Mouse (Mus musculus): ENCODE data around the gene Aco1. TPM values are rescaled to one million over a fixed set of nuclear protein-coding genes. Genes with fewer than 3 reads are reported as not detected.

Aco1 gene
- polyA plus RNA-seq, 1 experiment from 2014 or later, result 48.0 TPM

DNA sequence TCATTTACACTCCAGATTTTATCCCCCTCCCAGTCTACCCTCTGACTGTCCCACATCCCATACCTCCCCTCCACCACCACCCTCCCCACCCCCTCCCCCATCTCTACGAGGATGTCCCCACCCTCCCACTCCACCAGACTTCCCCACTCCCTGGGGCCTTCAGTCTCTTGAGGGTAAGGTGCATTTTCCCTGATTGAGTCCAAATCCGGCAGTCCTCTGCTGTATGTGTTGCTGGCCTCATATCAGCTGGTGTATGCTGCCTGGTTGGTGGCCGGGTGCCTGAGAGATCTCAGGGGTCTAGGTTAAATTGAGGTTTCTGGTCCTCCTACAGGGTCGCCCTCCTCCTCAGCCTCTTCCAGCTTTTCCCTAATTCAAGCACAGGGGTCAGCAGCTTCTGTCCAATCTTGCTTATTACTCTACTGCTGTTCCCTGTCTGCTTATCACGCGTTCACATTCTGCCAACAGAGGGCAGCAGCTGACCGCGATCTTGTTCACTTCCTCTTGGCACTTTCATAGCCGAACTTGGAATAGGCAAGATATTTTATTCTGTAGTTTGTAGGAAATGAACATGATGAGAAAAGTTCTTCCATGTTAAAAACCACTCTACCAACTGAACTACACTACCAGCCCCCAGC is 8.3 kb upstream of the Aco1 start:
- Histone ChIP-seq H3K4me3 (ENCODE audit: low read depth, low read length) (no peak overlapping the region), H3K9me3 (ENCODE audit: control insufficient read depth, low read length) (no peaks in the 10 kb centered on the region), H3K27me3 (replicated peaks; ENCODE audit: control insufficient read depth, insufficient read depth, low read length) (no peaks in the 10 kb centered on the region), H3K36me3 (ENCODE audit: control insufficient read depth, insufficient read depth, low read length) (no peaks in the 10 kb centered on the region), H3K9ac (ENCODE audit: low read depth, low read length) (no peak overlapping the region), H3K4me1 (ENCODE audit: control insufficient read depth, insufficient read depth, low read length) (no peaks in the 10 kb centered on the region), H3K27ac (replicated peaks; ENCODE audit: low read depth, low read length) (no peak overlapping the region), H3K4me2 (ENCODE audit: low read depth, low read length) (no peak overlapping the region)
- WGBS, result 17% methylated on average over 9 of the region's 9 CpGs
- DNase-seq (ENCODE audit: low spot score) (peak; percentile 82), ATAC-seq (ENCODE audit: low read depth) (no peak; the same call in 1 of the 2 replicates)

DNA sequence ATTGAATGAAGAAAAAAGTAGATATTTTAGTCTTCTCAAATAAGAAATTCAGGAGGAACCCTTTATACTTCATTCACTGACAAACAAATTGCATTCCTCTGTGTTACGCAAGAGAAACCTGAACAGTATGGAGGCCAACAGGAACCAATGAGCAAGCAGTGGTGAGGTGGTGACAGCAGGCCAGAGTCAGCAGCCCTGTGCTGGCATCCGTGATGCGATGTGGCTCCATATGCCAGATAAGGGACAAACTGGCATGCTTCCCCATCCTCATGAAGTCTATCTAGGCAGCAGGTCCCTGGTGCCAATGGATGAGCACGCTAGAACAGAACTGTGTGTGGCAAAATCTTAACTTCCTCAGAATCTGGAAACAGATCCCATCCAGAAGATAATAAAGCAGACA is 6.4 kb upstream of the Aco1 start:
- no peak for ATAC-seq (ENCODE audit: low read depth)
- H3K27ac ChIP-seq (replicated peaks; ENCODE audit: low read depth, low read length), result no peak overlapping the region
- no peaks in the 10 kb centered on the region for H3K36me3 ChIP-seq (ENCODE audit: control insufficient read depth, insufficient read depth, low read length)
- no peaks in the 10 kb centered on the region for H3K4me1 ChIP-seq (ENCODE audit: control insufficient read depth, insufficient read depth, low read length)
- no peak overlapping the region for H3K4me3 ChIP-seq (ENCODE audit: low read depth, low read length)
- no peak overlapping the region for H3K9ac ChIP-seq (ENCODE audit: low read depth, low read length)
- H3K27me3 ChIP-seq (replicated peaks; ENCODE audit: control insufficient read depth, insufficient read depth, low read length), result no peaks in the 10 kb centered on the region
- H3K4me2 ChIP-seq (ENCODE audit: low read depth, low read length), result no peak overlapping the region
- WGBS, result 88% methylated on average over 4 of the region's 4 CpGs
- no peak for DNase-seq (ENCODE audit: low spot score)
- no peaks in the 10 kb centered on the region for H3K9me3 ChIP-seq (ENCODE audit: control insufficient read depth, low read length)

DNA sequence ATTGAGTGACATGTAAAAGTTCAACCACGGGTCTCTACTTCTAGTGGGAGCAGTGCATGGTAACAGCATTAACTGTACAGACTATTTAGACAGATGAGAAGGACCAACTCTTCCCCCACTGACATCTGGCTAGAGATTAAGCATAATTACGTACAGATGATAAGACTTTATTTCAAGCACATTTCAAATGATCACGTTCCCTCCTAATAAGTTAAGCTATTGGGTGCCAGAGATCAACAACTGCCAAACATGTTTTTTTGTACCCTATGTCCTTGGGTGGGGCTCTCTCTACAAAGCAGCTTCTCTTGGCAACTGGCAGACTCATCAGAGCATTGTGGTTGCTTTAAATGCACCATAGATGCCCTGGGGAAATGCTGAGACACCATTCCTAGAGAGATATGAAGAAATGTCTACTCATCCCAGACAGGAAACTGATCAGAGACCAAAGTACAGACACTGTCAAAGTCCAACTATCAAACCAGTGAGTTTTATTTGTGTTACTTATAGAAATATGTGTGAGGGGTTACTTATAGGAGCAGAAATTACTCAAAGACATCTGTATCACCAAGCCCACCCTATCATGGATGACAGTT is 3.1 kb upstream of the Aco1 start:
- 0 out of 2 replicates have a peak, but pooled peaks cover 10% of the 10 kb centered on the region for H3K4me1 ChIP-seq (ENCODE audit: control insufficient read depth, insufficient read depth, low read length)
- H3K4me3 ChIP-seq (ENCODE audit: low read depth, low read length), result no peak overlapping the region
- H3K27me3 ChIP-seq (replicated peaks; ENCODE audit: control insufficient read depth, insufficient read depth, low read length), result no peaks in the 10 kb centered on the region
- DNase-seq (ENCODE audit: low spot score), result no peak
- H3K9me3 ChIP-seq (ENCODE audit: control insufficient read depth, low read length), result no peaks in the 10 kb centered on the region
- ATAC-seq (ENCODE audit: low read depth), result no peak
- no peak overlapping the region for H3K27ac ChIP-seq (replicated peaks; ENCODE audit: low read depth, low read length)
- H3K9ac ChIP-seq (ENCODE audit: low read depth, low read length), result no peak overlapping the region
- 58% methylated on average over 3 of the region's 3 CpGs for WGBS
- no peaks in the 10 kb centered on the region for H3K36me3 ChIP-seq (ENCODE audit: control insufficient read depth, insufficient read depth, low read length)
- no peak overlapping the region for H3K4me2 ChIP-seq (ENCODE audit: low read depth, low read length)

DNA sequence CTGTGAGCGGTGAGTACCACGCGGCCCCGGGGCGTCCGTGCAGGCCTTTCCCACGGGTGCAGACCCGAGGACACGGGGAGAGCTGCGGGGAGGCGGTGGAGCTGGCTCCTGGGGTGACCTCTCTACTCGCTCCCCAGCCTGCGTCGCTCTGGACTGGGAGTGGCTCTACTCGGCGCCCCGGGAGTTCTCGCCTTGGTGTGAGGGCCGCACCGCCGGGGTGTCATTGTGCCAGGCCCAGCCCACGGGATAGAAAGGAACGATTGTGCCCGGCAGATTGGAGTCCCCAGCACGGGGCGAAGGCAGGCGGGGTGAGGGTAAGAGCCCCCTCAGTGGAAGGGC is 621 bp downstream of the Aco1 start:
- no peak for ATAC-seq (ENCODE audit: low read depth)
- WGBS, result under 1% methylated on average over 18 of the region's 27 CpGs
- H3K4me3 ChIP-seq (ENCODE audit: low read depth, low read length), result peak overlapping the region; percentile 80

DNA sequence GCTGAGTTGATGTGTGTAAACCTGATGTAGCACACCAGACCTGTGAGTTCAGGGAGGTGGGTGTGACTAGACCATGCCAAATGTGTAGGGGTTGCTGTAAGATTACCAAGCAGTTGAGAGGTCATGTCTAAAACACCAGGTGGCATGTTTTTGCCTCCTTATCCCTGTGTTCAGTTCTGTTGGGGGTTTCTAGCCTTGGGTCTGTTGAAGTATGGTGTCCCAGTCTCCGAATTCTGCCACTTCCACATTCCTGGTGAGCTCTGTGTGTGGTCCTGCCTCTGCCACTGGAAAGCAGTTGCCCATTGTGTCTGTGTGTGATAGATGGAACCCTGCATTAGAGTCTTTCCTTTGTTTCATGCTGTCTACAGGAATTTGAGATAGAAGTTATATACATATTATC is 1.7 kb downstream of the Aco1 start:
- no peak overlapping the region for H3K9ac ChIP-seq (ENCODE audit: low read depth, low read length)
- peak overlapping the region; percentile 80; the same call in 1 of the 2 replicates for H3K4me3 ChIP-seq (ENCODE audit: low read depth, low read length)
- H3K27ac ChIP-seq (replicated peaks; ENCODE audit: low read depth, low read length), result no peak overlapping the region
- 38% methylated on average over 1 of the region's 1 CpGs for WGBS
- no peak for DNase-seq (ENCODE audit: low spot score)
- peaks cover 10% of the 10 kb centered on the region; the same call in 1 of the 2 replicates for H3K4me1 ChIP-seq (ENCODE audit: control insufficient read depth, insufficient read depth, low read length)
- no peaks in the 10 kb centered on the region for H3K36me3 ChIP-seq (ENCODE audit: control insufficient read depth, insufficient read depth, low read length)
- ATAC-seq (ENCODE audit: low read depth), result no peak
- H3K27me3 ChIP-seq (replicated peaks; ENCODE audit: control insufficient read depth, insufficient read depth, low read length), result no peaks in the 10 kb centered on the region
- no peaks in the 10 kb centered on the region for H3K9me3 ChIP-seq (ENCODE audit: control insufficient read depth, low read length)
- H3K4me2 ChIP-seq (ENCODE audit: low read depth, low read length), result peak overlapping the region; percentile 79

More for the DNA sequence above, 621 bp downstream of the Aco1 start:
- H3K9me3 ChIP-seq (ENCODE audit: control insufficient read depth, low read length), result no peaks in the 10 kb centered on the region
- H3K27ac ChIP-seq (replicated peaks; ENCODE audit: low read depth, low read length), result peak overlapping the region; percentile 92
- H3K9ac ChIP-seq (ENCODE audit: low read depth, low read length), result peak overlapping the region; percentile 85
- DNase-seq (ENCODE audit: low spot score), result no peak
- peak overlapping the region; percentile 79 for H3K4me2 ChIP-seq (ENCODE audit: low read depth, low read length)
- peaks cover 10% of the 10 kb centered on the region; the same call in 1 of the 2 replicates for H3K4me1 ChIP-seq (ENCODE audit: control insufficient read depth, insufficient read depth, low read length)
- H3K27me3 ChIP-seq (replicated peaks; ENCODE audit: control insufficient read depth, insufficient read depth, low read length), result no peaks in the 10 kb centered on the region
- H3K36me3 ChIP-seq (ENCODE audit: control insufficient read depth, insufficient read depth, low read length), result no peaks in the 10 kb centered on the region

DNA sequence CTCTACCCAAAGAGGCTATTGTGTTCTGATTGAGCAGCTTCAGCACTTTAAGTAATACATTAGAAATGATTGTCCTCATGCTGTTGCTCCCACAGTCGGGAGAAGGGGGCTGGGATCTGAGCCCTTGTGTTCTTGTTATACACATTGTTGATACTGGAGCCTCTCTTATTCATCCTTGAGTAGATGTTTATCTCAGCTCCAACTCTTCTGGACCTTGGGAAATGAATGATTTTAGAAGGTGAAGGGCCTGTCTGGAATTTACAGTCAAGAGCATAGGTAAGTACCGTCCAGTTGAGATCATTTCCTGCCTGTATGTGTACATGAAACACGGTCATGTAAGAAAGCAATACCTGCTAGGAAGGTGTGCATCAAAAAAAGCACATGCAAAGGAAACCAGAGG is 2.1 kb downstream of the Aco1 start:
- Histone ChIP-seq H3K4me3 (ENCODE audit: low read depth, low read length) (no peak overlapping the region), H3K9ac (ENCODE audit: low read depth, low read length) (no peak overlapping the region), H3K27ac (replicated peaks; ENCODE audit: low read depth, low read length) (no peak overlapping the region), H3K4me2 (ENCODE audit: low read depth, low read length) (peak overlapping the region; percentile 79; the same call in 1 of the 2 replicates), H3K4me1 (ENCODE audit: control insufficient read depth, insufficient read depth, low read length) (peaks cover 10% of the 10 kb centered on the region; the same call in 1 of the 2 replicates), H3K27me3 (replicated peaks; ENCODE audit: control insufficient read depth, insufficient read depth, low read length) (no peaks in the 10 kb centered on the region), H3K36me3 (ENCODE audit: control insufficient read depth, insufficient read depth, low read length) (no peaks in the 10 kb centered on the region), H3K9me3 (ENCODE audit: control insufficient read depth, low read length) (no peaks in the 10 kb centered on the region)
- no peak for DNase-seq (ENCODE audit: low spot score)
- ATAC-seq (ENCODE audit: low read depth), result no peak
- WGBS, result 69% methylated on average over 3 of the region's 3 CpGs

DNA sequence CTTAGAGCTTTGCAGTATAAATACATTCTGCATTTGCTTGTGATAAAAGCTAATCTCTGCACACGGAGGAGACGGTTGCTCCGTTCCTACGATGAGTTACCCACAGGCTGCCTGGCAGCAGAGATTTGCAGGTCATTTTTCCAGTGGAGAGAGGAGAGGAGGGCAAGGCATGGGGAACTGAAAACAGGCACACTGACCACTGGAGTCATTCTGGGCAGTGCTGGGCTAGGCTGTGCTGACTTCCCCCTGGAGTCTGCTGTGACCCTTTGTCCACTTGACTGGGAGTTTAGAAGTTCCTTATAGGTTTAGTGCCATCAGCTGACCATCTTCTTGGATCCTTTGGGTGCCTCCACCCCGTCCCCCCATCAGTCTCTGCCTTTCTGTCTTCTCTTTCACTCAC is 5.4 kb downstream of the Aco1 start:
- Histone ChIP-seq H3K9me3 (ENCODE audit: control insufficient read depth, low read length) (no peaks in the 10 kb centered on the region), H3K4me3 (ENCODE audit: low read depth, low read length) (no peak overlapping the region), H3K27ac (replicated peaks; ENCODE audit: low read depth, low read length) (no peak overlapping the region), H3K9ac (ENCODE audit: low read depth, low read length) (no peak overlapping the region), H3K4me2 (ENCODE audit: low read depth, low read length) (no peak overlapping the region), H3K36me3 (ENCODE audit: control insufficient read depth, insufficient read depth, low read length) (no peaks in the 10 kb centered on the region), H3K27me3 (replicated peaks; ENCODE audit: control insufficient read depth, insufficient read depth, low read length) (no peaks in the 10 kb centered on the region), H3K4me1 (ENCODE audit: control insufficient read depth, insufficient read depth, low read length) (peaks cover 4% of the 10 kb centered on the region; the same call in 1 of the 2 replicates)
- DNase-seq (ENCODE audit: low spot score), result no peak
- ATAC-seq (ENCODE audit: low read depth), result no peak
- 90% methylated on average over 5 of the region's 5 CpGs for WGBS

DNA sequence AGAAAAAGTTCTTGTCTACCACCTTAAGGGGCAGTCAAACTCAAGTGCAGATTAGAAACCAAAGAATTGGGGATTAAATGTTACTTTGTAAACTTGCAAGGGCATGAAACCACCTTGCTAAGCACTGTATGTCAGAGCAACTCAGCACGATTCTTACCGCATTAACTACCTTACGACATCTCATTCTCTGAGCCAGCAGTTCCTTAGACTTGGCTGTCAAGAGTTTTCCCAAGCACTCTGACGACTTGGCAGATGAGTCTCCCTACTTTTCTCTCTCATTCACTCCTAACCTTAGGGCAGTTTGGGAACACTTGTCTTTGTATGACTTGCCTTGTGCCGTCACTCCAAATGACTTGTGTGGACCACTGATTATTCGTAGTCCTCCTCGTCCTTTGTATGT is 7.2 kb downstream of the Aco1 start:
- 88% methylated on average over 7 of the region's 7 CpGs for WGBS
- Histone ChIP-seq H3K9ac (ENCODE audit: low read depth, low read length) (no peak overlapping the region), H3K27me3 (replicated peaks; ENCODE audit: control insufficient read depth, insufficient read depth, low read length) (no peaks in the 10 kb centered on the region), H3K36me3 (ENCODE audit: control insufficient read depth, insufficient read depth, low read length) (no peaks in the 10 kb centered on the region), H3K27ac (replicated peaks; ENCODE audit: low read depth, low read length) (no peak overlapping the region), H3K4me3 (ENCODE audit: low read depth, low read length) (no peak overlapping the region), H3K4me2 (ENCODE audit: low read depth, low read length) (no peak overlapping the region), H3K9me3 (ENCODE audit: control insufficient read depth, low read length) (no peaks in the 10 kb centered on the region), H3K4me1 (ENCODE audit: control insufficient read depth, insufficient read depth, low read length) (no peaks in the 10 kb centered on the region; the same call in 1 of the 2 replicates)
- ATAC-seq (ENCODE audit: low read depth) (no peak), DNase-seq (ENCODE audit: low spot score) (no peak)

DNA sequence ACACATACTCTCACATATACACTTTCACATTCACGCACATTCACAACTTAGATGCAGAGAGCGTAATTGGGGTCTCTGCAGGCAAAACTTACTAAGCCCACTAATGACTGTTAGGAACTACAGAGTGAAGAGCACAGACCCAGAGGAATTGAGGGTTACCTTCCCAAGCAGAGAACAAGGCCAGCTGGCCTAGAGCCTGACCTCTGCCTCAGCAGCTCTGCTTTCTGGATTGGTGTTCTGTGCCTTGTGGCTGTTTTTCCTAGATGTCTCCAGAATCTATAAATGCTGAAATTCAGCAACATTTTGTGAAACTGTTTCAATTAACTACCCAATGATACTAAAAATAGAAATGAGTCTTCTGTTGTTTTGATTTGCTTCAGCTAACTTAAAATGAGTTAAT is 9.9 kb downstream of the Aco1 start:
- H3K27ac ChIP-seq (replicated peaks; ENCODE audit: low read depth, low read length), result no peak overlapping the region
- ATAC-seq (ENCODE audit: low read depth) (no peak), DNase-seq (ENCODE audit: low spot score) (no peak)
- no peak overlapping the region for H3K4me2 ChIP-seq (ENCODE audit: low read depth, low read length)
- H3K4me1 ChIP-seq (ENCODE audit: control insufficient read depth, insufficient read depth, low read length), result no peaks in the 10 kb centered on the region
- H3K4me3 ChIP-seq (ENCODE audit: low read depth, low read length), result no peak overlapping the region
- H3K9ac ChIP-seq (ENCODE audit: low read depth, low read length), result no peak overlapping the region
- no peaks in the 10 kb centered on the region for H3K27me3 ChIP-seq (replicated peaks; ENCODE audit: control insufficient read depth, insufficient read depth, low read length)
- 81% methylated on average over 2 of the region's 2 CpGs for WGBS
- H3K36me3 ChIP-seq (ENCODE audit: control insufficient read depth, insufficient read depth, low read length), result no peaks in the 10 kb centered on the region
- no peaks in the 10 kb centered on the region for H3K9me3 ChIP-seq (ENCODE audit: control insufficient read depth, low read length)

All from embryonic facial prominence, embryonic 14.5 days (tissue).